Mouse (Mus musculus): Measurements from ENCODE around the gene Usp29.
A peak's percentile ranks its signal among the peaks of the same experiment; 100 is the strongest.
"Not testable (repeated sequence)": the region's sequence is repeated elsewhere in the genome, so short reads cannot be mapped to it uniquely, and the experiment has no call there.

The Usp29 gene

GRCm38 (mm10) chr7:6925926-6926730 lies 195.8 kb downstream of the Usp29 start:
- DNase-seq (ENCODE audit: low spot score in 2 of 2): no peak

- DNase-seq (ENCODE audit: low spot score in 2 of 2): no peak
Measured at GRCm38 (mm10) chr7:6926731-6926995, 196.3 kb downstream of the Usp29 start.

DNA sequence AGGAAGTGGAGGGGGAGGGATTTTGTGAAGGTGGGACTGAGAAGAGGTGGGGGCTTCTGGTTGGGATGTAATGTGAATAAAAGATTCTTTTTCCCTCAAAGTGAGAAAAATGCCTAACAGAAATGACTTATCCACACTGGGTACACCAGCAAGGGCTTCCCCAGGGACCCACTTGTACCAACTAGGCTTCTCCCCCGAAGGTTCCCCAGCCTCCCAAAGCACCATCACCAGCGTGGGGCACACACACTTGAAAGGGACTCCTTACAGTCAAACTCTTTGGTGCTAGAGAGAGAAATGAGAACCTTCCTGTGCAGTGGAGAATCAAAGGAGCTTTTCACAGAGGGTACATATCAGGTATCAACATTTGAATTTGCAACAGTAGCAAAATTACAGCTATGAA lies 198.9 kb downstream of the Usp29 start:
- no peak for DNase-seq (ENCODE audit: low spot score in 2 of 2)

- DNase-seq (ENCODE audit: low spot score in 2 of 2): no peak
Measured at GRCm38 (mm10) chr7:6934741-6935140, 204.4 kb downstream of the Usp29 start.

DNA sequence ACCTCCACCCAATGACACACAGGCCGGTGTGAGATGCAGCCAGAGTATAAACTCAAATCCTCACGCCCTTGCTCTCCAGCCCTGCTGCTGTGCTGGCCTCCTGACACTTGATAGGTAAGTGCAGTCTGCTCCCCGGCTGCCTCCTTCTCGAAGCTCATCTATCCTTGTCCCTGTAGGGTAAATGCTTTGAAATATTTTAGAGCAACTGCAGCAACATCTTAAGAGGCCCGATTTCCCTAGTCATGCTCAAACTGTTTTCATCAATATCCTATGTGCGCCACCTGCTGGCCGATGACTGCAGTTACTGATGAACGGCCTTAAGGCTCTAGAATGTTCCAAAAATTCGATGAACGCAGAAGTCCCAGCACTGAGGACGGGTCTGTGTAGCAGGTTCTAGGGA lies 206.7 kb downstream of the Usp29 start:
- DNase-seq (ENCODE audit: low spot score in 2 of 2): peak; percentile 17 to 68

DNA sequence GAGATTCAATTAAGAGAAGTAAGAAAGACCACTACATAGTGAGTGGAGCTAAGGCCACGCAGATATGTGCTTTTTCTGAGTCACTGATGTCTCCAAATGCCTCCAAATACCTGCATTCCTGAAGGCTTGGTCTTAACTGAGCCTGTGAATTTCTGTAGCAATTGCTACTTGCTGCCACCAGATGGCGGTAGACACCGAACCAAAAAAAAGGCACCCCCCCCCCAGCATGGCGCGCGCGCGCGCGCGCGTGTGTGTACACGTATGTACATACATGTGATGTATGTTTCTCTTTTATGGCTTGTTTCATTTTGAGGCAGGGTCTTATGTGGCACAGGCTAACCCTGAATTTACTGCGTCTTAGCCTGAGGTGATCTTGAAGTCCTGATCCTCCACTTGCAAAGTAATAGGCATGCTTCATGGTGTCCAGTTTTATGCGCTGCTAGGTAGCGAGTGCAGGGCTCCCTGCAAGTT lies 210.4 kb downstream of the Usp29 start:
- no peak for DNase-seq (ENCODE audit: low spot score in 2 of 2)

- not testable (repeated sequence) for DNase-seq (ENCODE audit: low spot score in 2 of 2)
Measured at GRCm38 (mm10) chr7:6948061-6948460, 217.7 kb downstream of the Usp29 start.

DNA sequence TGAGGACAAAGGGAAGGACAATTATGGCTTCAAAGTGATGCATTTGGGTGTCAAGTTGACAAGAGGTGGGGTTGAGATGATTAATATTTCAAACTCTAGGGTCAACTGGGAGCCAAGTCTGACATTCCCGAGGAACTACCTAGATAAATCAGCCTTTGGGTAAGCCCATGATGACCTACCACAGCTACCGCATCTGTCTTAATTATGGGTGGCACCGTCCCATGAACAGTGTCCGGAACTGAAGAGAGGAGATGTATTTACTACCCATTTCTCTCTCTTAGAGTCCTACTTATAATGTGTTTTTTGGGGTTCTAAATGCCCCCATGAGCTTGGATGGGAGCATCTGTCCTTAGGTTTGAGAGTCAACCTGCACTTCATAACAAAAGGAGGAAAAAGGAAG lies 226.2 kb downstream of the Usp29 start:
- no peak for DNase-seq (ENCODE audit: low spot score in 2 of 2)

DNA sequence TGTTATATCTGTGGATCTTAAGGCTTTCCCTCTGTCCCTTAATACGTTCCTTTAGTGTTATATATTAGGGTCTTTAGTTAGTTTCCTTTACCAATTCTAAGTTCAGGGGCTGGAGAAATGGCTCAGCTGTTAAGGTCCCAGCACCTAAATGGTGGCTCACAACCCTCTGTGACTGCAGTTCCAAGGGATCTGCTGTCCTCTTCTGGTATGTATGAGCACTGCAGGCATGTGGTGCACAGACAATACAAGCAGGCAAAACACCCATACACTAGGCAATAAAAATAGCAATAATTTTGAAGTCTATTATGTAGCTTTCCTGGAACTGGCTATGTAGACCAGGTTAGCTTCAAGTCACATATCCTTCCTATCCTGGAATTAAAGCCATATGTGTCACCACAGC lies 228.2 kb downstream of the Usp29 start:
- DNase-seq (ENCODE audit: low spot score in 2 of 2): no peak

DNA sequence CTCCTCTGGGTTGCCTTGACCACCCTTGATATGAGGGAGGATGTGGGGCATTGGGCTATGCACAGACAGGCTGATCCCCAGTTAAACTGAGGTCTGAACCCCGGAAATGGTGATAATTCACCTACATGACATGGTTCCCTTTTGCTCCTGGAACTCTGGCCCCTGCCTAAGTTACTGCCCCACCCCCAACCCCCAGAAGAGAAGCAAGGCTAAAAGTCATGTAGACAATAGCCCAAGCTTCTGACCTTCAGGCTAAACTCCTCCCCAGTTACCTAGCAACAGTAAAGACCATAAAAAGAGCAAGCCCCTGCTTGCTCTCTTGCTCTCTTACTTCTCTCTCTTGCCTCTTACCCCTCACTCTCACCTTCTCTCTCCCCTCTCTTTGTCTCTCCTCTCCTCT lies 243.2 kb downstream of the Usp29 start:
- no peak for DNase-seq (ENCODE audit: low spot score in 2 of 2)

DNA sequence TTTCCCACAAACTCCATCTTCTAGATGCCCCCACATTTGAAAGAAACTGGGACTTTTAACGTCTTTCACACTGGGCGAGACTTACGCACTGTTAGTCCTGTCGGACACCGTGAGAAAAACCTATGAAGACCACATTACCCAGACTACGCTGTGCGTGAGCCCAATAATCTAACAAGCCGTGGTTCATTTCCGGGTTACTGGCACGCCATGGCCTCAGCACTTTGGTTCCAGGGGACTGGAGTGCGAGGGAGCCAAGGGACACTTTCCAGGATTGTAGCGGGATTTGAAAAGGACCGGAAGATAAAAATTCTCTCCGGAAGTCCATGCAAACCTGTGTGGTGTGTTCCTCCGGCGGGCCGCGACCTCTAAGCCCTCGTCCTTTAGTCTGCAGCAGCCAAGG lies 246.5 kb downstream of the Usp29 start:
- DNase-seq (ENCODE audit: low spot score in 2 of 2): no peak

- not testable (repeated sequence) for DNase-seq (ENCODE audit: low spot score in 2 of 2)
Measured at GRCm38 (mm10) chr7:6995251-6995650, 264.9 kb downstream of the Usp29 start, which contains the start of gene Aurkc. TSS of gene Aurkc (plus strand) at chr7:6995300.

DNA sequence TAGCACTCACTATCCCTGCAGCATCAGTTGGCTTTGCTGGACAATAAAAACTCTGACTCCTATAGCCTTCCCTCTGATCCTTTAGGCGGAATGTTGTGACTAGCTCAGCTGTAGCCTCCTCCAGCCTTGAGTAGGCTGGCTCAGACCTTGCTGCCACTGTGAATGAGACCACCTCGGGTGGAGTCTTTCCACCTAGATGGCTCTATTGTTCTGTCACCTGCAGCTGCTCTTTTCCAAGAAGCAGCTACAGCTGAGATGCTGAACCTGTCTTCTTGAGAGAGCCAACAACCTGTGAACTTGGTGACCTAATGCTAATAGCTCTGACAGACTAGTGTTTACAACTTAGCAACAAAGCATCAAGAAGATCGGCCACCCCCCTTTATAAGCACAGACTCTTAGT lies 268.5 kb downstream of the Usp29 start:
- DNase-seq (ENCODE audit: low spot score in 2 of 2): not testable (repeated sequence)

GRCm38 (mm10) chr7:7005441-7005840 lies 275.1 kb downstream of the Usp29 start:
- not testable (repeated sequence) for DNase-seq (ENCODE audit: low spot score in 2 of 2)
